Mouse (Mus musculus): ENCODE measurements around the gene Grin2c. TPM values are rescaled to one million over a fixed set of nuclear protein-coding genes. Genes with fewer than 3 reads are reported as not detected.

Gene Grin2c
- polyA plus RNA-seq, 1 experiment from 2014 or later, result 0.04 TPM

DNA sequence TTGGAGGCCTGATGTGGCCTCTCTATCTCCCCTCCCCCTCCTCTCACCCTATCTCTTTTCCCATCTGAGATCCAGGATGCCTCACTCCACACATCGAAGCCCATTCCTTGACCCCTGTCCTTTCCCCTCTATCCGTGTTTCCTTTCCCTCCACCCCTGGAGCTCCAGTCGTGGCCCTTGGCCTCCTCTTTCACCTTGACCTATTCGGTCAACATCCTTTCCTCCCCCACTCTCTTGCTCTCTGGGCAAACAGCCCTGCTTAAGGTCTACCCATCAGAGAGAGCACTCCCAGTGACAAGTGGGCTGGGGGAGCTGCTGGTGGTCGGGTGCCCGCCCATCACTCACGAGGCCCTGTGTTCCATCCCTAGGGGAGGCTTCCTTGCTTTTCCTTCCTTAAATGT lies 6.7 kb upstream of the Grin2c start:
- no peaks in the 10 kb centered on the region for H3K9me3 ChIP-seq (ENCODE audit: control insufficient read depth, low read length)
- H3K4me2 ChIP-seq (ENCODE audit: low read depth, severe bottlenecking), result no peak overlapping the region
- 73% methylated on average over 7 of the region's 7 CpGs for WGBS
- 0 out of 2 replicates have a peak, but pooled peaks cover 2% of the 10 kb centered on the region for H3K36me3 ChIP-seq (ENCODE audit: control insufficient read depth, insufficient read depth, low read length)
- peaks cover 6% of the 10 kb centered on the region; the same call in 1 of the 2 replicates for H3K4me1 ChIP-seq (ENCODE audit: control insufficient read depth, insufficient read depth, low read length)
- ATAC-seq (ENCODE audit: insufficient number of reproducible peaks, low FRiP score, low TSS enrichment, low read depth) (no peak), DNase-seq (ENCODE audit: low spot score) (no peak)
- H3K9ac ChIP-seq (ENCODE audit: low read length), result no peak overlapping the region
- H3K27ac ChIP-seq (replicated peaks; ENCODE audit: low read depth, low read length), result no peak overlapping the region
- no peak overlapping the region for H3K4me3 ChIP-seq (ENCODE audit: low read depth, low read length)
- H3K27me3 ChIP-seq (ENCODE audit: control insufficient read depth, insufficient read depth, low read length), result no peaks in the 10 kb centered on the region; the same call in none of the 2 replicates

GRCm38 (mm10) chr11:115272894-115273498 lies 6.0 kb upstream of the Grin2c start:
- ATAC-seq (ENCODE audit: insufficient number of reproducible peaks, low FRiP score, low TSS enrichment, low read depth) (no peak), DNase-seq (ENCODE audit: low spot score) (no peak)
- no peak overlapping the region for H3K9ac ChIP-seq (ENCODE audit: low read length)
- peaks cover 7% of the 10 kb centered on the region for H3K27me3 ChIP-seq (ENCODE audit: control insufficient read depth, insufficient read depth, low read length)
- no peak overlapping the region for H3K4me2 ChIP-seq (ENCODE audit: low read depth, severe bottlenecking)
- peaks cover 6% of the 10 kb centered on the region; the same call in 1 of the 2 replicates for H3K4me1 ChIP-seq (ENCODE audit: control insufficient read depth, insufficient read depth, low read length)
- H3K4me3 ChIP-seq (ENCODE audit: low read depth, low read length), result no peak overlapping the region
- H3K36me3 ChIP-seq (ENCODE audit: control insufficient read depth, insufficient read depth, low read length), result 0 out of 2 replicates have a peak, but pooled peaks cover 2% of the 10 kb centered on the region
- H3K27ac ChIP-seq (replicated peaks; ENCODE audit: low read depth, low read length), result no peak overlapping the region
- no peaks in the 10 kb centered on the region for H3K9me3 ChIP-seq (ENCODE audit: control insufficient read depth, low read length)
- WGBS, result 82% methylated on average over 10 of the region's 10 CpGs

- DNase-seq (ENCODE audit: low spot score), result no peak
- ATAC-seq (ENCODE audit: insufficient number of reproducible peaks, low FRiP score, low TSS enrichment, low read depth), result no peak
- Histone ChIP-seq H3K4me1 (ENCODE audit: control insufficient read depth, insufficient read depth, low read length) (peaks cover 6% of the 10 kb centered on the region; the same call in 1 of the 2 replicates), H3K36me3 (ENCODE audit: control insufficient read depth, insufficient read depth, low read length) (0 out of 2 replicates have a peak, but pooled peaks cover 2% of the 10 kb centered on the region), H3K27ac (replicated peaks; ENCODE audit: low read depth, low read length) (no peak overlapping the region; the same call in 1 of the 2 replicates), H3K9me3 (ENCODE audit: control insufficient read depth, low read length) (no peaks in the 10 kb centered on the region), H3K27me3 (ENCODE audit: control insufficient read depth, insufficient read depth, low read length) (peaks cover 22% of the 10 kb centered on the region), H3K4me2 (ENCODE audit: low read depth, severe bottlenecking) (no peak overlapping the region), H3K9ac (ENCODE audit: low read length) (no peak overlapping the region), H3K4me3 (ENCODE audit: low read depth, low read length) (no peak overlapping the region)
- WGBS, result 58% methylated on average over 10 of the region's 10 CpGs
Observed at GRCm38 (mm10) chr11:115271481-115271880, 4.4 kb upstream of the Grin2c start.

DNA sequence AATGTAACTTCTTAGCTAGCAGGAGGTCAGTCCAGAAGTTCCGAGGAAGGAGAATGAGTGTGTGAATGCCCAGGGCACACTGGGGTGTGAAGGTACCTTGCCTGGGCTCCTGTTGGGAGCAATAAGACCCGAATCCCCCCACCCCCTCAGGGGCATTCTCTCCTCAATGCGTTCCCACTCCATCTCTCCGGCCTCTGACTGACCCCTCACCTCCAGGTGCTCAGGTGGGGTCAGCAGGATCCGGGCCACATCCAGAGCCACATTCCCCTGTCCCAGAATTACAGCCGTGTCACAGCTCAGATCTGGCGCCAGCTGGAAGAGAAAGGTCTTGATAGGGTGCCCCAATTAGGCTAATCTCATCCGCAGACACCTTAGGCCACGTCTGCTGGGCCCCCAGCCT lies 4.0 kb upstream of the Grin2c start:
- ATAC-seq (ENCODE audit: insufficient number of reproducible peaks, low FRiP score, low TSS enrichment, low read depth), result no peak

GRCm38 (mm10) chr11:115270148-115270861 lies 3.3 kb upstream of the Grin2c start:
- no peak for ATAC-seq (ENCODE audit: insufficient number of reproducible peaks, low FRiP score, low TSS enrichment, low read depth)
- Histone ChIP-seq H3K9me3 (ENCODE audit: control insufficient read depth, low read length) (no peaks in the 10 kb centered on the region), H3K4me2 (ENCODE audit: low read depth, severe bottlenecking) (no peak overlapping the region), H3K27ac (replicated peaks; ENCODE audit: low read depth, low read length) (no peak overlapping the region), H3K4me1 (ENCODE audit: control insufficient read depth, insufficient read depth, low read length) (peaks cover 2% of the 10 kb centered on the region; the same call in 1 of the 2 replicates), H3K27me3 (ENCODE audit: control insufficient read depth, insufficient read depth, low read length) (peaks cover 34% of the 10 kb centered on the region), H3K4me3 (ENCODE audit: low read depth, low read length) (no peak overlapping the region), H3K36me3 (ENCODE audit: control insufficient read depth, insufficient read depth, low read length) (0 out of 2 replicates have a peak, but pooled peaks cover 2% of the 10 kb centered on the region), H3K9ac (ENCODE audit: low read length) (no peak overlapping the region)
- peak; percentile 90 for DNase-seq (ENCODE audit: low spot score)
- WGBS, result 31% methylated on average over 19 of the region's 19 CpGs

More for the DNA sequence above, 4.0 kb upstream of the Grin2c start:
- 76% methylated on average over 9 of the region's 9 CpGs for WGBS
- Histone ChIP-seq H3K4me1 (ENCODE audit: control insufficient read depth, insufficient read depth, low read length) (peaks cover 5% of the 10 kb centered on the region; the same call in 1 of the 2 replicates), H3K4me3 (ENCODE audit: low read depth, low read length) (no peak overlapping the region), H3K4me2 (ENCODE audit: low read depth, severe bottlenecking) (no peak overlapping the region), H3K27ac (replicated peaks; ENCODE audit: low read depth, low read length) (no peak overlapping the region; the same call in 1 of the 2 replicates), H3K36me3 (ENCODE audit: control insufficient read depth, insufficient read depth, low read length) (0 out of 2 replicates have a peak, but pooled peaks cover 2% of the 10 kb centered on the region), H3K9ac (ENCODE audit: low read length) (no peak overlapping the region), H3K27me3 (ENCODE audit: control insufficient read depth, insufficient read depth, low read length) (peaks cover 27% of the 10 kb centered on the region), H3K9me3 (ENCODE audit: control insufficient read depth, low read length) (no peaks in the 10 kb centered on the region)
- DNase-seq (ENCODE audit: low spot score), result no peak

- Histone ChIP-seq H3K27me3 (ENCODE audit: control insufficient read depth, insufficient read depth, low read length) (peaks cover 42% of the 10 kb centered on the region), H3K4me2 (ENCODE audit: low read depth, severe bottlenecking) (no peak overlapping the region), H3K4me3 (ENCODE audit: low read depth, low read length) (no peak overlapping the region), H3K36me3 (ENCODE audit: control insufficient read depth, insufficient read depth, low read length) (0 out of 2 replicates have a peak, but pooled peaks cover 2% of the 10 kb centered on the region), H3K27ac (replicated peaks; ENCODE audit: low read depth, low read length) (no peak overlapping the region), H3K9me3 (ENCODE audit: control insufficient read depth, low read length) (no peaks in the 10 kb centered on the region), H3K9ac (ENCODE audit: low read length) (no peak overlapping the region), H3K4me1 (ENCODE audit: control insufficient read depth, insufficient read depth, low read length) (peaks cover 2% of the 10 kb centered on the region; the same call in 1 of the 2 replicates)
- WGBS, result 92% methylated on average over 27 of the region's 27 CpGs
- ATAC-seq (ENCODE audit: insufficient number of reproducible peaks, low FRiP score, low TSS enrichment, low read depth) (no peak), DNase-seq (ENCODE audit: low spot score) (no peak)
Observed at GRCm38 (mm10) chr11:115269330-115270066, 2.5 kb upstream of the Grin2c start.

DNA sequence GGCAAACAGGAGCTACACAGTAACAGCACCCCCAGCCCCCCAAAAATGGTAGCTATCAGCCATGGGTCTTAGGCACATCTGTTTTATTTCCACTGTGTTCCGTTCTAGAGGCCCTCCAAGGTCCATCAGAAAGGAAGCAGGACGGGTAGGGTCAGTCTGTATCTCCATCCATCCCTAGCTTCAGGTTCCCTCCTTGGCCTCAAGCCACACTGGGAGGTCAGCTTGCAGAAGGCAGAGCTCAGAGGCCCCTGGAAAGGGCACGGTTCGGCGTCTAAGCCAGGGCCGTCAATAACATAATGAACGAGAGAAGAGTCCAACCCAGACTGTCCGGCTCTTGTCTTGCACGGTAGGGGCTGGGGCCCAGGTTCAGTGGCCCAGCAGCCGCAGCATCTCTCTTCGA lies 915 bp upstream of the Grin2c start:
- 67% methylated on average over 11 of the region's 11 CpGs for WGBS
- Histone ChIP-seq H3K4me1 (ENCODE audit: control insufficient read depth, insufficient read depth, low read length) (peaks cover 2% of the 10 kb centered on the region; the same call in 1 of the 2 replicates), H3K4me3 (ENCODE audit: low read depth, low read length) (no peak overlapping the region), H3K36me3 (ENCODE audit: control insufficient read depth, insufficient read depth, low read length) (0 out of 2 replicates have a peak, but pooled peaks cover 2% of the 10 kb centered on the region), H3K27me3 (ENCODE audit: control insufficient read depth, insufficient read depth, low read length) (peaks cover 52% of the 10 kb centered on the region), H3K9me3 (ENCODE audit: control insufficient read depth, low read length) (no peaks in the 10 kb centered on the region), H3K4me2 (ENCODE audit: low read depth, severe bottlenecking) (no peak overlapping the region), H3K27ac (replicated peaks; ENCODE audit: low read depth, low read length) (no peak overlapping the region), H3K9ac (ENCODE audit: low read length) (no peak overlapping the region)
- ATAC-seq (ENCODE audit: insufficient number of reproducible peaks, low FRiP score, low TSS enrichment, low read depth) (no peak), DNase-seq (ENCODE audit: low spot score) (no peak)

GRCm38 (mm10) chr11:115266400-115266778 lies 654 bp downstream of the Grin2c start:
- Histone ChIP-seq H3K27ac (replicated peaks; ENCODE audit: low read depth, low read length) (no peak overlapping the region), H3K9me3 (ENCODE audit: control insufficient read depth, low read length) (no peaks in the 10 kb centered on the region), H3K9ac (ENCODE audit: low read length) (no peak overlapping the region), H3K36me3 (ENCODE audit: control insufficient read depth, insufficient read depth, low read length) (0 out of 2 replicates have a peak, but pooled peaks cover 2% of the 10 kb centered on the region), H3K27me3 (ENCODE audit: control insufficient read depth, insufficient read depth, low read length) (peaks cover 66% of the 10 kb centered on the region), H3K4me2 (ENCODE audit: low read depth, severe bottlenecking) (peak overlapping the region; percentile 69), H3K4me1 (ENCODE audit: control insufficient read depth, insufficient read depth, low read length) (peaks cover 2% of the 10 kb centered on the region; the same call in 1 of the 2 replicates), H3K4me3 (ENCODE audit: low read depth, low read length) (peak overlapping the region; percentile 26)
- DNase-seq (ENCODE audit: low spot score), result peak; percentile 53
- ATAC-seq (ENCODE audit: insufficient number of reproducible peaks, low FRiP score, low TSS enrichment, low read depth), result no peak
- 1% methylated on average over 22 of the region's 22 CpGs for WGBS
